Mouse (Mus musculus) left cerebral cortex, postnatal 4 days (tissue): ENCODE data around the gene Atp6v0b. TPM values are rescaled to one million over a fixed set of nuclear protein-coding genes. Genes with fewer than 3 reads are reported as not detected.

ENCODE experiments used
- DNase-seq: peaks from one replicate; pipeline ENCODE4 v3.0.0-alpha.2; 2022
- intact Hi-C: fragments of 180-260 bp; cut with DNase I; formaldehyde crosslinking; loops from one replicate; pipeline ENCODE4 v1.15.1; 2025
- total RNA-seq, 2 experiments: library from RNA; stranded (reverse); gene quantifications; 2 replicates each; pipeline ENCODE4 v1.2.3; 2021

Gene Atp6v0b
- total RNA-seq, 2 experiments from 2014 or later: 306 to 331 TPM

- DNase-seq: no peak
- intact Hi-C loops: no loop called here
Measured at GRCm38 (mm10) chr4:117873615-117874014, 13.5 kb downstream of the Atp6v0b start.

- intact Hi-C loops: no loop called here
- DNase-seq: no peak
Measured at GRCm38 (mm10) chr4:117872471-117872886, 14.7 kb downstream of the Atp6v0b start, which contains the start of gene Ccdc24. Ccdc24 (minus strand) TSS chr4:117872557.

GRCm38 (mm10) chr4:117871787-117872186, 15.3 kb downstream of the Atp6v0b start:
- no peak for DNase-seq
- intact Hi-C loops: no loop called here

- intact Hi-C loops: no loop called here
- no peak for DNase-seq
Measured at GRCm38 (mm10) chr4:117870437-117870836, 16.7 kb downstream of the Atp6v0b start.

GRCm38 (mm10) chr4:117869317-117869716, 17.8 kb downstream of the Atp6v0b start:
- intact Hi-C loops: loop anchor here (5.0 kb wide), 1 partner anchor 37 kb away; the partner anchor contains the start of gene Slc6a9
- DNase-seq: no peak

GRCm38 (mm10) chr4:117867823-117868222, 19.3 kb downstream of the Atp6v0b start:
- peak; percentile 72 for DNase-seq
- intact Hi-C loops: loop anchor here (5.0 kb wide), 1 partner anchor 36 kb away; the partner anchor contains the start of gene Slc6a9

GRCm38 (mm10) chr4:117867000-117867399, 20.1 kb downstream of the Atp6v0b start:
- intact Hi-C loops: loop anchor here (5.0 kb wide), 1 partner anchor 35 kb away; the partner anchor contains the start of gene Slc6a9
- no peak for DNase-seq

GRCm38 (mm10) chr4:117866083-117866482, 21.1 kb downstream of the Atp6v0b start:
- peak; percentile 73 for DNase-seq
- intact Hi-C loops: loop anchor here (5.0 kb wide), 1 partner anchor 34 kb away; the partner anchor contains the start of gene Slc6a9

- DNase-seq: peak; percentile 61
- intact Hi-C loops: no loop called here
Measured at GRCm38 (mm10) chr4:117862823-117863222, 24.3 kb downstream of the Atp6v0b start.

- DNase-seq: no peak
- intact Hi-C loops: no loop called here
Measured at GRCm38 (mm10) chr4:117860570-117860969, 26.6 kb downstream of the Atp6v0b start.

- DNase-seq: peak; percentile 86
- intact Hi-C loops: no loop called here
Measured at GRCm38 (mm10) chr4:117858794-117859193, 28.3 kb downstream of the Atp6v0b start.

GRCm38 (mm10) chr4:117855146-117855545, 32.0 kb downstream of the Atp6v0b start:
- intact Hi-C loops: no loop called here
- DNase-seq: peak; percentile 63

GRCm38 (mm10) chr4:117852152-117852868, 34.8 kb downstream of the Atp6v0b start:
- intact Hi-C loops: no loop called here
- DNase-seq: no peak

GRCm38 (mm10) chr4:117850871-117851270, 36.3 kb downstream of the Atp6v0b start:
- DNase-seq: no peak
- intact Hi-C loops: no loop called here

- peak; percentile 59 for DNase-seq
- intact Hi-C loops: no loop called here
Measured at GRCm38 (mm10) chr4:117850176-117850575, 37.0 kb downstream of the Atp6v0b start.

GRCm38 (mm10) chr4:117849506-117849905, 37.6 kb downstream of the Atp6v0b start:
- DNase-seq: peak; percentile 33

GRCm38 (mm10) chr4:117849063-117849462, 38.1 kb downstream of the Atp6v0b start:
- intact Hi-C loops: no loop called here
- DNase-seq: peak; percentile 47

More at GRCm38 (mm10) chr4:117849506-117849905, 37.6 kb downstream of the Atp6v0b start:
- intact Hi-C loops: no loop called here

GRCm38 (mm10) chr4:117847011-117847410, 40.1 kb downstream of the Atp6v0b start:
- DNase-seq: peak; percentile 86
- intact Hi-C loops: no loop called here

- intact Hi-C loops: no loop called here
- no peak for DNase-seq
Measured at GRCm38 (mm10) chr4:117846261-117846660, 40.9 kb downstream of the Atp6v0b start.

GRCm38 (mm10) chr4:117845316-117845715, 41.8 kb downstream of the Atp6v0b start:
- peak; percentile 75 for DNase-seq
- intact Hi-C loops: no loop called here

GRCm38 (mm10) chr4:117844467-117844866, 42.7 kb downstream of the Atp6v0b start:
- intact Hi-C loops: no loop called here
- no peak for DNase-seq

GRCm38 (mm10) chr4:117843101-117843500, 44.0 kb downstream of the Atp6v0b start:
- intact Hi-C loops: no loop called here
- DNase-seq: peak; percentile 28
